Mouse (Mus musculus) heart, postnatal 14 days (tissue): ENCODE results near the gene Dnah7a. TPM values are rescaled to one million over a fixed set of nuclear protein-coding genes. Genes with fewer than 3 reads are reported as not detected.
"Not testable (repeated sequence)": the region's sequence is repeated elsewhere in the genome, so short reads cannot be mapped to it uniquely, and the experiment has no call there.

Experiments used
- DNase-seq, 2 experiments: peaks; one replicate each; pipeline ENCODE4 v3.0.0; 2021 to 2022
- intact Hi-C: fragments of 180-260 bp; cut with DNase I; formaldehyde crosslinking; loops from one replicate; pipeline ENCODE4 v1.15.1; 2025
- microRNA-seq, 2 experiments: library from miRNA; unstranded; fragments of <30 nt; microRNA quantifications; one replicate each; pipeline ENCODE4 v1.2.0; 2021 to 2022
- total RNA-seq, 2 experiments: library from RNA; stranded (reverse); gene quantifications; 2 replicates each; pipeline ENCODE4 v1.2.3; 2021

Gene Dnah7a
- total RNA-seq, 2 experiments from 2014 or later: 0.05 TPM; not detected in 1

DNA sequence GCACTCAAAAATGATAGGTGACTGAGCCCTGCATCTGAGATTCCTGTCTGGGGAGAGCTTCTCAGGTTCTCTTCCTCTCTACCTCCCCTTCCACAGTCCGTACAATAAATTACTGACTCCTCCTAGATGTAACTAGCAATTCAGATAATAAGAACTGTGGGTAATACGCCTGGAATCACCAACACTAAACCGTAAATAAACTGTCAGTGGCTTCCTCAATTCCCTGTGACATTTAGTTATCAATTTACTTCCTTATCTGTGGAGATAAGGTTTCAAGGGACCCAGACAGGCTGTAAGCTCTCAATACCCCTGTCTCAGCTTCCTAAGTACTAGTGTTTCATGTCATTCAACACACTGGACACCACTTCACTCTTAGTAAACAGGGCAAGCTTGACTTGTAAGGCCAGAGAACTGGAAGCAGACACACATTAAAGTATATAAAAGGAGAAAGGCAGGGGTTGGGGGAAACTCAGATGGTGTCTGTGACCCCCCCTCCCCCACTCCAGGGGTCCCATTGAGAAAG is 300.7 kb downstream of the Dnah7a start:
- no peak for DNase-seq
- intact Hi-C loops: no loop called here

DNA sequence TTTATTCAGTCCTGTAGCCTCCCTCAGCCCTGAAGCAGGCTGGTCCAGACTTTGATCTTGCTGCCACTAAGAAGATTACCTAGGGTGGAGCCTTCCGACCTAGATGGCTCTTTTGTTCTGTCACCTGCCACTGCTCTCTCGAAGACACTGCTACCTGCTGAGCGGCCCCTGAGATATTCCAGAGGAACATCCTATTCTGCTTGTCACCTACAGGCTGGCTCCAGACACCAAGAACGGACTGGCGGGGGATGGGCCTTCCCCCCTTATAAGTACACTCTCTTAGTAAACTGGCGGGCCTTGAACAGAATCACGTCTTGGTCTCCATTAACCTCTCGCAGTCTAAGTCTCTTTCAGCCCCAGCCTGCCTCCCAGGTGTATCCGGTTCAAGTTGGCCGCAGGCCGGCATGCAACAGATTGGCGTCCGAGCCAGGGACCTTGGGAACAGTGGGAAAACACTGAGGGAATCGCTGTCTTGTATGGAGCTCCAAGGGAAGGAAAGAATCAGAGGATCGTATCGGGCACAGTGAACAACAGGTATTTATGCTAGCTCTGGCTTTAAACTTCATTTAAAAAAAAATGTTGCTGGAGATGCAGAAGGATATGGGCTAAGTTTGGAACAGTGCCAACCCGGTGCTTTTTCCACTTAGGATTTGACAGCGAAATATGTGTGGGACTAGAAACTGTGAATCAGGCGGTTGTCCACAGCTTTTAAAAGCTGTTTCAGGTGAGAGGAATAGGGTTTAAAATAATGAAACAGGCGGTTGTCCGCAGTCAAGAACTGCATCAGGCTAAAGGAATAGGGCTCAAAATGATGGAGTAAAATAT is 312.4 kb downstream of the Dnah7a start:
- DNase-seq: peak; percentile 13 to 24
- intact Hi-C loops: not testable (repeated sequence)

DNA sequence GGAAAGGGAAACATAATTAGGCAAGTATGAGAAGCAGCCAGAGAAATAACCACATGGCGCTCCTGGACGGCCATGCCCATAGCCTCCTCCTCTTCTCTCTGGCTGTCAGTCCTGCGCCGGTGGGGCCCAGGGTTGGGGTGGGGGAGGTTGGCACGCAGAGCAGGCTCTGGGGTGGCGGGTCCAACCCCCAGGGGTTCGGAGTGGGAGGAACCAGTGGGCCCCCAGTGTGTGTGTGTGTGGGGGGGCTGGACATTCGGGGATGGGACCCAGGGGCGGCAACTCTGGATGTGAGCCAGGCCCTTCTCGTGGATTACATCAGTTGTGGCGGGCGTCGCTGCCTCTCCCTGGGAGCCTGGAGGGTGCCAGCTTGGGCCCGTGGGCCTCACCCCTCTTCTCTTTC is 317.8 kb downstream of the Dnah7a start:
- no peak for DNase-seq

DNA sequence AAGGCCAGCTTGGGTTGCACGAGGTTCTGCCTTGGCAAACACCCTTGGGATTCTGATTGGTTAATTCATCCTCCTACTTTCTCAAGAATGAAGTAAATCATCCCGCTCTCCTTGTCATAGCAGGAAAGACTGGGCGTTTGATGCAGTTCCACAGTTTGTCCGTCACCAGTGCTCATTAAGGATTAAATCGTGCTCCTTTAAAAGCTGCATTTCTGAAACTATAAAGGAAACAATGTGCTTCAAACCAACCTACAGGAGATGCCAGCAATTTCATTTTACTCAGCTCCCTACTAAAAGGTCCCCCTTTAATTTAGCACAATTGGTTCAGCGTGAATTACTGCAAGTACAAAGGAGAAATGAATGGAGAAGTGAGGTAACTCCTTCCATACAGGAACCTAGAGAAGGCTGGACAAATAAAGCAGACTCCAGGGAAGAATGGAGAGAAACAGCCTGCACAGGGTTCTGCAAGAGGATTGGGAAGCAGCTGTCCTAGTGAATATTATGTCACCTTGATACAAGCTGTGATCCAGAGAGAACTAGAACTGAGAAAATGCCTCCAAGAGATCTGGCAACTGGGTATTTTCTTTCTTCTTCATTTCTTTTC is 322.4 kb downstream of the Dnah7a start:
- intact Hi-C loops: no loop called here

More for the DNA sequence above, 317.8 kb downstream of the Dnah7a start:
- intact Hi-C loops: no loop called here

DNA sequence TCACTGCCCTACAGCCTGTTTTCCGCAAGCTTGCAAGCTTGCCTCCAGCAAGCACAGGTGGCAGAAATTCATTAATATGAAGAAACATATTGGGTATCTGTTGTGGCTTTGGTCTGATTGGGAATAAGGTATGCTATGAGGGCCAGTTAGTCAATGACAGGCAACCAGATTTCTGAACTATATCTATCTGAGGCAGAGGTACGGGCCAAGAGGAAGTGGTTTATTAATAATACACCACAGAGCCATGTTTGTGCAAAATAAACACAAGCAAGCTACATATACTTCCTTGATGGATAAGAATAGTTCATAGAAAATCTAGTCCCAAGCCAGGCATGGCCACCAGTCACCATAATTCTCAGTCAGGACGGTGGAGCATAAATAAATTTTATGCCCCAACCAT is 328.9 kb downstream of the Dnah7a start:
- intact Hi-C loops: no loop called here
- no peak for DNase-seq

More for the DNA sequence above, 322.4 kb downstream of the Dnah7a start:
- no peak for DNase-seq

DNA sequence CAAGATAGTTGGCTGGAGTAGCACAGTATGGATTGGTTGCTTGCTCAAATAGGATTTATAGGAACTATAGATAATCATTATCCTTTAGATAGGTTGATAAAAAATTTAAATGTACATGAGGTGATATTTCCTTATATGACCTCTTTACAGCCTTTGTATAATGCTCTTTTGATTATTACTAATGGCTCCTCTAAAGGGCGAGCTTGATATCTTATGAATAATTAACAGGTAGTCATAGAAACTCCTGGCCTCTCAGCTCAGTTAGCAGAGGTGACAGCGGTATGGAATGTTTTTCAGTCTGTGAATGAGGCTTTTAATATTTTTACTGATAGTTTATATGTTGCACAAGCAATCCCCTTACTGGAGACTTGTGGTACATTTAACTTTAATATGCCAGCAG is 330.6 kb downstream of the Dnah7a start:
- intact Hi-C loops, DNase-seq: not testable (repeated sequence)

DNA sequence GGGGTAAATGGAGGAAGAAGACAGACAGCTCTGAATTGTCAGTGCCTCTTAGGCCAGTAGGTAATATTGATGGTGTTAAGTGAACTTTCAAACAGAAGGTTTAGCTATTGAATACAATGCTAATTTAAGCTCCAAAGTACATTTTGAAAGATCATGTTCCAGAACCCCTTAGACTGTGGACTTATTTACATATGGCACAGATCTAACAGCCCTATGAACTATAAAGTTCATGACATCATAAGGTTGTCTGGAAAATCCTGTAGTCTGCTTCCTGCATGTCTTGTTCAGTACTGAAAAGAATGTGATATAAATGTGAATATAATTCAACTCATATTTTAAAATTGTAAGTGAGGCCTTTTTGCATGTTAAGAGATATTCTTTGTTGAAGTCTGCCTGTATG is 347.6 kb downstream of the Dnah7a start:
- no peak for DNase-seq
- intact Hi-C loops: loop anchor here (10.0 kb wide), 1 partner anchor 64 kb away; the partner anchor contains the start of genes Gm28778, Ormdl1 and Pms1

DNA sequence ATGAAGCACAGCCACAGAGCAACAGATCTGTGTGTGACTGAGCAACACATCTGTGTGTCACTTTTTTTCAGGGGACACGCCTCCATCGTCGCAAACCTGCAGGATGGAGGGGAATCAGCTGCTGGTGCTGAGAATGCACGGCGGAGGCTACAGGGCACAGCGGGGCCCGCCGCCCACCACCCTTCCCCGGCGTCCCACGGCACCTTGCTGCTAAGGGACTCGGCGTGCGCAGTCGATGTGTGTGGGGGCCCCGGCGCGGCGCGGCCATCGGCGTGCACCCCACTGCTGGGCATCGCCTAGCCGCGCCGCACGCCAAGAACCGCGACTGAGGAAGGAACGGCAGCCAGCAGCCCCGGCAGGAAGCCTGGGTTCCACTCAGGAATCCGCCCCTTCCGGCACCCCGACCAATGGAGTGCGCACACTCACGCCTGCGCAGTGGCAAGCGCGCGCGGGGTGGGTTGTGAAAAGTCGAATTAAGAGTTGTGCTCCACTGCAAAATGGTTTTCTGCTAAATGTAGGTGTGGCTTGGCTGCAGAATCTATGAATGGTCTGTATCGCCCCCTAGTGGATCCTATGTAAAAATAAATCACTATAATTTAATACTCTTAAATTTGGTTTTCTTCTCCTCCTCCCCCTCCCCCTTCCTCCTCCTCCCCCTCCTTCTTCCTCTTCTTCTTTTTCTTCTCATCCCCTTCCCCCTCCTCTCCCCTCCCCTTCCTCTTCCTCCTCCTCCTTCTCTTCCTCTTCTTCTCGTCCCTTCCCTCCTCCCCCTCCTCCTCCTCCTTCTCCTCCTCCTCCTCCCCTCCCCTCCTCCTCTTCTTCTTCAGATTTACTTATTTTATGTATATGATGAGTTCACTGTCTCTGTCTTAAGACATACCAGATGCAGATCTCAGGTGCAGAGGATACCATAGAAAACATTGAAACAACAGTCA is 354.0 kb downstream of the Dnah7a start, which contains the start of the genes Asdurf, Gm28551 and Asnsd1:
Asdurf (minus strand) TSS at position 293 of the 935 bp plus-strand sequence.
Gm28551 (minus strand) TSS at position 341 of the 935 bp plus-strand sequence.
Asnsd1 (minus strand) TSS at position 426 of the 935 bp plus-strand sequence.
- DNase-seq: peak; percentile 98 to 99
- intact Hi-C loops: loop anchor here (2.0 to 10.0 kb wide), 3 partner anchors 35 to 300 kb away; partner anchors contain the start of genes Gm28778, Ormdl1 and Pms1

Small RNA genes lying within 50 kb of the gene (microRNA-seq; reads per million reads assigned to microRNA genes)
- gene Gm25240: 0 reads per million in 2 experiments

Other genes starting within 250 kb of the Dnah7a start
- gene Stk17b, start 78.4 kb upstream of the Dnah7a start, total RNA-seq: 10 to 100 TPM; 13.8 to 16.9 TPM